Mouse (Mus musculus) bone marrow, adult 2 months (tissue): Measurements from ENCODE around the gene Epn3. TPM values are rescaled to one million over a fixed set of nuclear protein-coding genes. Genes with fewer than 3 reads are reported as not detected.

ENCODE experiments used
- H3K27ac ChIP-seq: fragments of 200-500 bp; 2 replicates; pipeline ENCODE4 v1.5.1; 2012; ENCODE audit warnings: low read depth, mild to moderate bottlenecking, control low read depth, inconsistent platforms, low read length; ENCODE audit not compliant: control insufficient read depth, poor library complexity, insufficient read depth
- H3K4me1 ChIP-seq: fragments of 200-500 bp; 2 replicates; pipeline ENCODE4 v1.6.1; 2011; ENCODE audit warnings: low read length; ENCODE audit not compliant: control insufficient read depth, insufficient read depth
- H3K4me3 ChIP-seq: fragments of 200-500 bp; replicated peaks from 2 replicates; pipeline ENCODE3; 2011; ENCODE audit warnings: mild to moderate bottlenecking, low read depth, low read length, control low read depth; ENCODE audit not compliant: control insufficient read depth
- CTCF ChIP-seq: fragments of 200-500 bp; IDR thresholded peaks from 2 replicates; pipeline ENCODE4 v1.5.1; 2011; ENCODE audit warnings: low read length, control low read depth; ENCODE audit not compliant: control insufficient read depth, insufficient read depth
- POLR2A ChIP-seq: fragments of 200-500 bp; IDR thresholded peaks from 2 replicates; pipeline ENCODE4 v1.6.1; 2011; ENCODE audit warnings: low read depth, mild to moderate bottlenecking, control low read depth, low read length, borderline replicate concordance; ENCODE audit not compliant: control insufficient read depth
- WGBS: fragments of 180-500 bp; shearing (Covaris S2); methylation state at CpG from one replicate; pipeline ENCODE4 v1.1.7; 2018; 5-methylcytosine and 5-hydroxymethylcytosine counted together
- polyA plus RNA-seq: library from polyadenylated mRNA; stranded (reverse); fragments of >200 nt; gene quantifications from 2 replicates; pipeline ENCODE4 v1.2.4, GENCODE M21; 2011; ENCODE audit warnings: low replicate concordance; ENCODE audit not compliant: missing spikeins, insufficient read depth, insufficient read length

Epn3 gene
- polyA plus RNA-seq, 1 experiment: not detected

DNA sequence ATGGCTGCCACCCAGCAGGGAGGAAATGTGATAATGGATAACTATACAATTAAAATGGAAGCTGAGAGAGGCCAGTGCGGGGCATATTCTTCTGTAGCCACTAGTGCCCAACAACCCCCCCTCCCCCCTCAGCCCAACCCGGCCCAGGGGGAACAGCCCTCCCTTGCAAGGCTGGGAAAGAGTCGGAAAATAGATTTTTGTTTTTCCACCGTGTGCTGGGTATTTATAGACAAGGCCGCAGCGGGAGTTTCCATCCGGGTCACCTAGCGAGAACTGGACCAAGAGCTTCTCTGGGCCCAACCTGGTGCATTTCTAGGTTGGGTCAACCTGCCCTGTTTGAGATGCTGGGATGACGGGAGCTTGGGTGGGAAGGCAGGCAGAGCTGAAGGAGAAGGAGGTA is 58.0 kb downstream of the Epn3 start:
- Histone ChIP-seq H3K4me1 (no peaks in the 10 kb centered on the region), H3K27ac (no peak overlapping the region), H3K4me3 (no peak overlapping the region)
- TF ChIP-seq CTCF: no peak
- TF ChIP-seq POLR2A: no peak
- WGBS: 84% methylated on average over 9 of the region's 9 CpGs

GRCm38 (mm10) chr11:94441122-94441521 is 58.7 kb downstream of the Epn3 start:
- WGBS: 75% methylated on average over 7 of the region's 7 CpGs
- H3K27ac ChIP-seq: no peak overlapping the region
- TF ChIP-seq CTCF (no peak), POLR2A (no peak)
- no peak overlapping the region for H3K4me3 ChIP-seq
- no peaks in the 10 kb centered on the region for H3K4me1 ChIP-seq

- no peak overlapping the region for H3K4me3 ChIP-seq
- TF ChIP-seq CTCF: no peak
- TF ChIP-seq POLR2A: no peak
- H3K27ac ChIP-seq: no peak overlapping the region
- no peaks in the 10 kb centered on the region for H3K4me1 ChIP-seq
- WGBS: 87% methylated on average over 6 of the region's 6 CpGs
Observed at GRCm38 (mm10) chr11:94440421-94440820, 59.4 kb downstream of the Epn3 start.

Other genes with a start within 250 kb of the Epn3 start
- not detected in 2 replicates for gene Gm21885, start 218.1 kb downstream of the Epn3 start, polyA plus RNA-seq
- 172 and 213 TPM in 2 replicates for gene Luc7l3, start 178.0 kb downstream of the Epn3 start, polyA plus RNA-seq
- gene Ankrd40, start 172.0 kb downstream of the Epn3 start, polyA plus RNA-seq: 12.9 and 18.6 TPM in 2 replicates
- gene Abcc3, start 107.0 kb downstream of the Epn3 start, polyA plus RNA-seq: 6.4 and 7.4 TPM in 2 replicates
- 13.7 and 26.8 TPM in 2 replicates for gene Cacna1g, start 25.8 kb downstream of the Epn3 start, polyA plus RNA-seq
- gene Spata20, start 13.8 kb downstream of the Epn3 start, polyA plus RNA-seq: not detected in 2 replicates
- gene Mycbpap, start 21.8 kb upstream of the Epn3 start, polyA plus RNA-seq: 3.4 TPM in 1 of 2 replicates, not detected in the other
- gene Rsad1, start 49.3 kb upstream of the Epn3 start, polyA plus RNA-seq: 1.4 and 2.3 TPM in 2 replicates
- 0.97 TPM in 1 of 2 replicates, not detected in the other for gene Chad, start 65.1 kb upstream of the Epn3 start, polyA plus RNA-seq
- 5.9 and 13.6 TPM in 2 replicates for gene Acsf2, start 101.9 kb upstream of the Epn3 start, polyA plus RNA-seq
- gene Lrrc59, start 129.8 kb upstream of the Epn3 start, polyA plus RNA-seq: 16.6 and 26.1 TPM in 2 replicates
- gene Mrpl27, start 153.8 kb upstream of the Epn3 start, polyA plus RNA-seq: 24.6 and 30.4 TPM in 2 replicates
- 9.2 and 15.3 TPM in 2 replicates for gene Eme1, start 154.0 kb upstream of the Epn3 start, polyA plus RNA-seq
- gene Xylt2, start 177.5 kb upstream of the Epn3 start, polyA plus RNA-seq: 6.3 and 7.4 TPM in 2 replicates
- not detected in 2 replicates for gene Gm11541, start 204.5 kb upstream of the Epn3 start, polyA plus RNA-seq
- gene Cdc34b, start 241.8 kb upstream of the Epn3 start, polyA plus RNA-seq: not detected in 2 replicates